Mouse (Mus musculus): ENCODE results near the gene Pltp.

DNA sequence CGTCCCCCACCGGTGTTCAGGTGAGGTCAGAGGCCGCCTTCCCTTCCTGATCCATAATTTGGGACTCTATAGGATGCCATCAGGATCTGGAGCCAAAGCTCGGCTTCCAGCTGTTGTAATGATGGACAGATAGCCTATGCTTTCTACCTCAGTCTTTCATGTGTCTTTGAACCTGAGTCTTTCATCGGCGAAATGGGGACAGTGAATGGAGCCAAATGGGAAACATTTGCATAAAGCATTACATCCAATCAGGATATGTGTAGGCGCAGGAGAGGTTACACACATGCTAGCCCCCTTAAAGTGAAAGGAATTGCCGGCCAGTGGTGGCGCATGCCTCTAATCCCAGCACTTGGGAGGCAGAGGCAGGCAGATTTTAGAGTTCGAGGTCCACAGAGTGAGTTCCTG is 34.3 kb downstream of the Pltp start:
- TF ChIP-seq EP300 (IDR thresholded peaks at IDR 0.05; ENCODE audit: low read depth) (no peak), CTCF (IDR thresholded peaks at IDR 0.05; ENCODE audit: low read depth) (peak; percentile 47)

All from liver, embryonic 14.5 days (tissue).